Mouse (Mus musculus): ENCODE results near the gene 1700001O22Rik.

DNA sequence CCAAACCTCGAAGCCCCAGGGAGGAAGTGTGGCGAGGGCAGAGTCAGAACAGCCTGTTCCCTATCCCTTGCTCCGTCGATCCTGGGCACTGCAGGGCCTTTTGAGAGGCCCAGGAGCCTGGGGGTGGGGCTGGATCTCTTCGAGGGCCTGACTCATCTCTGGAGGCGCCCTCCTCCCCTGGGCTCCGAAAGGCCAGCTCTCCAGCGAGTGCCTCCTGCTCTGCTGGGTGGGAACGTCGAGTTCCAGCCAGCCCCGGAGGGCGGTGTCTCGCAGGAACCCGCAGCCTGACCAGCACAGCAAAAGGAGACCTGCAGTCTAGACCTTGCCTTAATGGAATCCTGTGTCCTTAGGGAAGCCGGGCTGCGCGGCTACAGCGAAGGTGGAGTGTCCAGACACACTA, 50.2 kb downstream of the 1700001O22Rik start:
- TF ChIP-seq CTCF (conservative IDR thresholded peaks at IDR 0.05; ENCODE audit: low read length) (no peak), POU5F1 (IDR thresholded peaks at IDR 0.05; ENCODE audit: borderline replicate concordance, low read length) (no peak)

Data from E14TG2a.4 (cell line).